Mouse (Mus musculus) granulocyte monocyte progenitor cell, adult 5-6 weeks (primary cell): ENCODE measurements at regions not wholly inside any gene's neighbourhood (a gene's known extent, or its start where the extent isn't known, plus 50 kb on each side); places are given as distances from the start of the nearest gene placed in this dataset.

Experiments used
- ATAC-seq: replicated peaks from 2 replicates; pipeline ENCODE4 v1.8.0; 2016; ENCODE audit warnings: mild to moderate bottlenecking, moderate TSS enrichment, inconsistent platforms; ENCODE audit not compliant: poor library complexity, severe bottlenecking

DNA sequence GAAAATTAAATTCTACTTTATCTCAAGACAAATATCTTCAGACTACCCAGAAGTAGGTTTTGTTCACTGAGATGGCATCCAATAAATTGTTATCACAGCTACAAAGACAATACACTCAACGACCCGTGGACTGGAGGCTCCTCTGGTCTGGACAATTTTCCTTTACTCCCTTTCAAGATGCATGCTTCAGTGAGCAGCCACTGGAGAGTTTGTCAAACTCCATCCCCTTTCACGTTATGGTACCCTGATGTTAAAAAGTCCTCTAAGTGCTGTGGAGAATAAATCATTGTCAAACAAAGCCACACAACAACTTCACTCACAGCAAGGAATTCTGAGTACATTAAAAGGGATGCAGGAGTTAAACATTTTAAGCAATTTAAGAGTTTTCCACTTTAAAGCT, 486.7 kb upstream of the Slit2 start:
- no peak for ATAC-seq

DNA sequence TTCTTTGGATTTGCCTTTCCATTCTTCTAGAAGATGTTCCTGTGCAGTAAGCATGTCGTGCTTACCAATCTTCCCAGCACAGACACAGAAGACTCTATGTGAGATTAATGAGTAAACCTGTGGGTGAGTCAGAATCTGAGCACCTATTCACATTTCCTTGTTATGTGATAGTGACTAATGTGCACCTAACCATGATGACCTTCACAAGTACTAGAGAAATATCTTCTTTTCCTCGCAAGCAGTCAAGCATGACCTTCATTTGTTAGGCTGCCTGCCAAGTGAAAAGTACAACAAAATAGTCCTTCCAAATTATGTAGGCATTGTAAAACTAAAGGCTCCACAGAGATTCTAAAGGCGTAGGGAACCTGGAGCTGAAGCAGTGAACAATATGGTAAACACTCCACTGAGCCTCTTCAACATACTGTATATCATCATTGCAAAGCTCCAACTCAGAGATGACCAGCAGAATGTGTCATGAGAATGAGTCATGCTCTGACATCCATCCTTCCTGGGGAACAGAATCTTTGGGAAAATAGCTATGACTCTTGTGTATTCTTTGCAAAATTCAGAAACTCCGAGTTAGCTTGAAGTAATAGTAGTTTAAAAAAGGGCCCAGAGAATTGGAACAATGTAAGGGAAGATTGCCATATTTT, 480.0 kb upstream of the Slit2 start:
- no peak for ATAC-seq

DNA sequence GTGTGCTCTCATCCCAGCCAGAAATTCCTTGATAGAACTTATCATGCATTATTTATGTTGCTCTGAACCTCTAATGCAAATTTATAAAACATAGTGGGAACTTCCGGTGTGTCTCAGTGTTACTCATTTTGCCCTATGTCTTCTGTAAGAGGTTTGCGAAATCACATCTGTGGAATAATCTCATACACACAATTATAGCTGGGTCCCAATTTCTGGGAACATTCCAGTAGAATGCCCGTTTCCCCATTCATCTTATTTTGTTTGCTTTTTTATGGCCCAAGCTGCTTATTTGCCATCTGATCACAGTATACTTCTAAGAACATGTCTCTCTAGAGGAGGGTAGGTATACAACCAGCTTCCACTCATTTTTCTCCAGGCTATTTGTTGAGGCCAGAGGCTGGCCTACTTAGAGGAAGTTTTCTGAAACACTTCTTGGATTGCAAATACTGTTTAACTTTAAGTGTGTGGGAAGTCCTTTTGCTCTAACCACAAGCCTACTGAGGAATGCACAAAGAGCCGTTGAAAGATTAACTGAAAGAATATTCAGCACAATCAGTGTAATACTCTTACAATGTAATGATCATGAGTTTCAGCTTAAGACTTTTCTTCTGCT, 474.1 kb upstream of the Slit2 start:
- ATAC-seq: no peak

DNA sequence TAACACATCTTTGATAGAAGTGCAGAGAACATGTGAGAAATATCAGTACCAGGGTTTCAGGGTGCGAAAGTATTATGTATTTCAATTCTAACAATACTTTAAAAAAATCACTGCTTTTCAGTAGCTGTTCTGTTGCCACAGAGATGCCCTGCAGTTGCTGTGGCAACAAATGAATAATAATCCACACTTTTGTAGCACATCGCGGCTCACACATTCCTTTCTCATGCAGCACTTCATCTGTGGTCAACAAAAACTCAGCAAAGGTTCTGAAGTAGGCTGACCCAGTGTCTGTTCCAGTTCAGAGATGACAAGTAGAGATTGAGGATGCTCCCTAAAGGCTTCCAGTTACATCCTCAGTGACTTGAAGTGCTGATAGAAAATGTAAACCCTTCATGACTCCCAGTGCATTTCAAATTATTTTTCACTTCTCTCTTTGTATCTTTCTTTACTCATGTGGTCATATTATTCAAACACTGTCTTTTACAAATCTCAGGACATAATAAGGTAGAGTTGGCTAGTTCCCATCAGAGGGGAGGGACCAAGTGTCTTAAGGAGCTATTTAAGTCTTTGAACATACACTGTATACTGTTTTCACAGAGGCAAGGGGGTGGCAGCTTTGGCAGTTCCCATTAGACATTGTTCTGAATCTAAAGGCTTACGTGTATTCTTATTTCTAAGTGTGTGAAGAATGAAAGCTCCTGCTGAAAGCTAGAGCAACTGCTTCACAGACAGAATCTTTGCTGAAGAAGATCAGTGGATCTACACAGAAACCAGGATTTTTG, 460.6 kb upstream of the Slit2 start:
- no peak for ATAC-seq

DNA sequence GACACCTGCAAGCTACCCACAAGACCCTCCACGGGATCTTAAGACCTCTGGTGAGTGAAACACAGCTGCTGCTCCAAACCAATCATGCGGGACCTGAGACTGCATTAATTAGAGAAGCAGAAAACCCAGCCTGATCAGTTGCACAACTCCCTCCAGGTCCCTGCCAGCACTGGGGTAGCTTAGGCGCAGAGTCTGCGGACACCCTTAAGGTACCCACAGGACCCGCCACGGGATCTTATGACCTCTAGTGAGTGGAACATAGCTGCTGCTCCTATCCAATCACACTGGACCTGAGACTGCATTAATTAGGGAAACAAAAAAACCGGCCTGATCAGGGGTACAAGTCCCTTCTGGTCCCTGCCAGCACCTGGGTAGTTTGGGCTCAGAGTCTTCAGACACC, 454.3 kb upstream of the Slit2 start:
- no peak for ATAC-seq

DNA sequence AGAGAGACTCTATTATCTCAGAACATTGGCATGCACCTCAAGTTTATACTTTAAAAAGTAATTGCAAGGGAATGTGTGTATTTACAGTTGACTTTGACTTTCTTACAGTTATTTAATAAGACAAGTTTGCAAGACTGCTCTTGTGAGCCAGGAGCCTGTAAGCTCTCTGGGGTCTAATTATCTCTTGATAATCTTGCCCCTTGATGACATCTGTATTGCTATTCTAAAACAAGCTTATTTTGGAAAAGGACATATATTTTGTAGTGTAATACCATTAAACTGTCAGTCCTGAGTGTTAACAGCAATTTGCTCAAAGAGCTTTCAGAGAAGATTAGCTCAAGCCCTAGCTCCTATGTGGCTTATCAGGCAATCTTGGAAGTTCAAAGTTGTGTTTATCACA, 445.4 kb upstream of the Slit2 start:
- no peak for ATAC-seq

DNA sequence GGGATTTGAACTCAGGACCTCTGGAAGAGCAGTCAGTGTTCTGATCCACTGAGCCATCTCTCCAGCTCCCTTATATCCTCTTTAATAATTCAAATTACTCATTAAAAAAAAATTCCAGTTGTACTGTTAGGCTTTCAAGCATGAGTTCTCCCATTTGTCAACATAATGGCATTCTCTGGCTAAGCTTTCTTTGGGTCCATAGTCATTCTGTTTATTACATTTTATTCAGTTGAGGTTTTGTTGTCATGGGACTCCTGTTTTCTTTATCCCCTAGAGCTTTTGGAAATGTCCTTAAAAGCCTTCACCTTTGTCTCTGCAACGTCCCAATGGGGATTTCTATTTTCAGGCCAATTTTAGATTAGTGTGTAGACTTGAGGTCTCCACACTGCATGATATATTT, 440.7 kb upstream of the Slit2 start:
- ATAC-seq: no peak

DNA sequence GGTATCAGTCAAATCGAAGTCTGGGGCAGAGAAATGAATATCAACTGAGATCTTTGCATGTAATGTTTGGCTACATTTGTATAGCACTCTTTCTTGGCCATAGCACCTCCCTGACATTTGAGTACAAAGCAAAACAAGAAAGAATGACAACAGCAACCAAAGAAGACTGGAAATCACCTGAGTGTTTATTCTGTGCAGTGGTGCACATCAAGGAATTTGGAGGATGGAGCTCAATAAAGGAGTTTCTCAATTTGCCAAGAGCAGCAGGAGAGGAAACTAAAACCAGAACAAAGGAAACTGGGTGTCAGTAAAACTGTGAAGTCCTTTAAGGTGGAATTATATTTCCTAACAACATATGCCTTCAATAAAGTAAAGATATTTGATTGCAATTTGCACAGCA, 426.2 kb upstream of the Slit2 start:
- ATAC-seq: no peak

DNA sequence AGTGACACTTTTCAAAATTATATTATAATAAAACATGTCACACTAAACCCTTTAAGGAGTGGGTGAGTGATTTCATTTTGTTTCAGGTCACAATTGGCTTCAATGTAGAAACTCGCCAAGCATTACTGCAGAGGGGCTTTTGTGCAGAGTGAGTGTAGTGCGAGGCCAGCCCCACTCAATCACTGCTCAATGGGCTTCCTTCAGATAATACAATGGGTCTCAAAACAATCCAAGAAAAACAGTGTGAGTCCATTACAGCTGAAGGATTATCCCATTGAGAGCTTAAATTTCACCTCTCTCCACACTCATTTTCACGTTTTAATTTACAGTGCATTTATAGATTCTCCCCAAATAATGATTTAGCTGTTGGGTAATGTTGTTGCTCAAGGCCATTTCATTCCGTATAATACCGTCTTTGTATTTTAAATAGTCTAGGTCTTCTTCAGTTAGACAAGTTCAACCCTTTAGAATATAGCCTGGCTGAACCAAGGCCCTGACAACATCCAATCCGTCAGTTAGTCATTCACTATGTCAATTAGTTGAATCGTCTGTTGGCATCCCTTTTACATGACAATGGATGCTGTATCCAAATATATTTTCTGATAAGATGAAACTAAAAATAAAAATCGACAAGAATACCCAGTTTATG, 425.7 kb upstream of the Slit2 start:
- ATAC-seq: no peak
